Mouse (Mus musculus) gastrocnemius, adult 2 months (tissue): ENCODE results near the gene Nav2. TPM values are rescaled to one million over a fixed set of nuclear protein-coding genes. Genes with fewer than 3 reads are reported as not detected.

Experiments
- DNase-seq: peaks from one replicate; pipeline ENCODE4 v3.0.0; 2022
- H3K27ac ChIP-seq: fragments of 200-600 bp; 2 replicates; pipeline ENCODE4 v1.8.1; 2022; ENCODE audit warnings: mild to moderate bottlenecking
- H3K4me3 ChIP-seq: fragments of 200-600 bp; 2 replicates; pipeline ENCODE4 v1.8.1; 2022; ENCODE audit warnings: mild to moderate bottlenecking, moderate library complexity
- CTCF ChIP-seq: fragments of 200-600 bp; IDR thresholded peaks from 2 replicates; pipeline ENCODE4 v1.8.1; 2022; ENCODE audit warnings: antibody characterized with exemption, mild to moderate bottlenecking, moderate library complexity
- intact Hi-C: fragments of 180-260 bp; cut with DNase I; formaldehyde crosslinking; loops from one replicate; pipeline ENCODE4 v1.15.1; 2025
- total RNA-seq, 2 experiments: library from RNA; stranded (reverse); gene quantifications; 2 replicates each; pipeline ENCODE4 v1.2.3; 2021

Gene Nav2
- total RNA-seq, 2 experiments from 2014 or later: 18.5 to 36.0 TPM

GRCm38 (mm10) chr7:49309746-49310145, 401.2 kb downstream of the Nav2 start:
- Histone ChIP-seq H3K27ac (no peak overlapping the region), H3K4me3 (no peak overlapping the region)
- intact Hi-C loops: no loop called here
- TF ChIP-seq CTCF: no peak
- DNase-seq: no peak

GRCm38 (mm10) chr7:49313945-49314344, 405.4 kb downstream of the Nav2 start:
- DNase-seq: no peak
- intact Hi-C loops: no loop called here
- TF ChIP-seq CTCF: no peak
- Histone ChIP-seq H3K27ac (no peak overlapping the region), H3K4me3 (no peak overlapping the region)

DNA sequence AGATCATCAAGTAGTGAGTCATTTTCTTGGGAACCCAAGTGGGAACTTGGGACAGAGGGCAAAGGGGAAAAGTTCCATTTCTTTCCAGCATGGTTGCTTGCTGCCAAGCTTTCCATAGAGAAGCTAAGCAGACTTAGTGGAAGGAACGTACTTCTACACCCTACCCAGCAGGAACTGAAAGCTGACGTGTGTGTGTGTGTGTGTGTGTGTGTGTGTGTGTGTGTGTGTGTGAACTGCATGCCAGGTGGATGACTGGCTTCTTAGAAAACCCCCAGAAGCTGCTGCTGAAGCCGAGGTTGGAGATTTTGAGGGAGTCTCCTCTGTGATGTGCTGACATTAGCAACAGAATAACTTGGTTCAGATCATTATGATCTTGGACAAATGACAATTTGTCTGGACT, 406.5 kb downstream of the Nav2 start:
- intact Hi-C loops: no loop called here
- no peak for DNase-seq
- H3K4me3 ChIP-seq: no peak overlapping the region
- no peak overlapping the region for H3K27ac ChIP-seq
- no peak for TF ChIP-seq CTCF

DNA sequence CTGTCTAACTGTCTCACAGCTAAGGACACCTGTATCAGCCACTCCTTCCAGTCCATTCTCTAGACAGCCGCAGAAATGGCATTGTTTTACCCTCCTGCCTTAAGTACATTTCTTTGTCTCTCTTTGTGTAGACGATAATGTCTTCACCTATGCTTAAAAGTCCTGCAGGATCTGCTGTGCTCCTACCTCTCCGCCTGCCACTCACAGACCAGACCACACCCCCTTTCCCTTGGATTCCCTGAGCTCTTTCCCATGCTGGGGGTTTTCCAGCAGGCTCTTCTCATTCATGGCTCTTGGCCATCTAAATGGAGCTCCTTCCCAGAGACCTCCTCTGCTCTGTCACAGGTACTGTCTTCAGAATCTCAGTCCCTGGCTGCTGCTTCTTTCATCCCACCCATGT, 408.1 kb downstream of the Nav2 start:
- TF ChIP-seq CTCF: no peak

DNA sequence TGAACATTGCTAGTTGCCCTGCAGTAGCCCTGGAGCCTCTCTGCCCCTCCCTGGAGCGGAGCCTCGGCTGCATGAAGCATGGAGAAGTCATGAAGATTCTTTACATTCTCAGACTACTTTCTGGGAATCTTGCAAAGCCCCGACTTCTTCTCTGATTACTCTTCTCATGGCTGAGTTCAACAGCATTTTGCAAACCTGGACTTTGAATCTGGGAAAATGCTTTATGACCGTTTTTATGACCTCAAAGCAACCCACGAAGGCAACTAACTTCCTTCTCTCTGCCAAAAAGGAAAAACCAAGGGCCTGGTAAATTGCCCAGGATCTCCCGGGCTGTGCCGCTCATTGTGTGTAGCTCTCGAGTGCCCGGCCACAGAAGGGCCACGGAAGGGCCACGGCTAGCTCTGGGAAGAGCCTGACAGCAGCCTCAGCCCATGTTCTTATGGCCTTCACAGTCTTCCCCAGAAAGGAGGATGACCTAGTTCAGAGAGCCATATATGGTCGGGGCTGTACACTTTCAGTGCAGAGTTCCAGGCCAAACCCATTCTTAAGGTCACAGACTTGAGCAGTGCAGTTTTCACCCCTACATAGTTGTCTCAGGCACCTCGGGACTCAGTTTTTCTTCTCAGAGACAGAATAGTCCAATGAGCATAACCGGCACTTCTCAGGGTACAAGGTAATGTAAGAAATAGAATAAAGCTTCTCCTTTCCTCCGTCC, 409.8 kb downstream of the Nav2 start:
- H3K4me3 ChIP-seq: no peak overlapping the region
- H3K27ac ChIP-seq: no peak overlapping the region
- no peak for TF ChIP-seq CTCF
- intact Hi-C loops: no loop called here
- DNase-seq: no peak

More for the DNA sequence above, 408.1 kb downstream of the Nav2 start:
- Histone ChIP-seq H3K27ac (no peak overlapping the region), H3K4me3 (no peak overlapping the region)
- intact Hi-C loops: no loop called here
- no peak for DNase-seq

GRCm38 (mm10) chr7:49318898-49319293, 410.4 kb downstream of the Nav2 start:
- H3K4me3 ChIP-seq: no peak overlapping the region
- no peak for DNase-seq
- no peak for TF ChIP-seq CTCF
- intact Hi-C loops: no loop called here
- no peak overlapping the region for H3K27ac ChIP-seq

DNA sequence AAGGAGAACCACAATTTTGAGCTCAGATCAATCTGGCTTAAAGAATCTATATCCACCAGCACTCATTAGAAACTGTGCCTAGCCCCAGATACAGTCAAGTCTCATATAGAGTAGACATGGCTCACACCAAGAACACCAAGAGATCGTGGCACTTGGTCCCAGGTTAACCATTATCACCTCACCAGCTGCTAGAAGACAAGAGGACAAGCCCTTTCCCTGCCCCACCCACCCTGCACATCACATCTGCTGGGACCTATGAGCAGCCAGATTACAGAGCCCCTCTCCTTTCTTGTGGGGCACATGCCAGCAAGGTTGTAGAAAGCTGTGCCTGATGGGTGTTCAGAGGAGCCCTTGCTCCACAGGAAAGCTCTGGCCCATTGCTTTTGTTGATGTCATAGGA, 411.5 kb downstream of the Nav2 start:
- H3K27ac ChIP-seq: no peak overlapping the region
- DNase-seq: no peak
- intact Hi-C loops: no loop called here
- TF ChIP-seq CTCF: no peak
- no peak overlapping the region for H3K4me3 ChIP-seq

DNA sequence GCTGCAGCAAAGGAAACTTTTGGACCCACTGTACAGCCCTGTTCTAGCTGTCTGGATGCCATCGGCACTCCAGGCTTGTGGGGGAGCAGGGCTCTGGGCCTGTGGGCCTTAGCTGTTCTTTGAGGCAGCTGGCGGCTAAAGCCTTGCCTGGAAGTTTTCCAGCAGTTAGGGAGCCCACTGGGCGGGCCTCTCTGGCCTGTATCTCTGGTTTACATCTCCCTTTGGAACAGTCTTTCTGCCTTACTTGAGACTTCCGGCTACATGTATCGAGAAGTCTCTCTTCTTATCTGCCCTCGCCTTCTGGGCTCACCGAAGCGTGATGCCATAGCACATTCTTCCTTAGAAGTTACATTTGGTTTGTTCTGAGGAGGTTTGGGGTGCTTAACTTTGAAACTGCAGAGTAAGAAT, 412.6 kb downstream of the Nav2 start:
- TF ChIP-seq CTCF: no peak
- intact Hi-C loops: no loop called here
- H3K4me3 ChIP-seq: no peak overlapping the region
- H3K27ac ChIP-seq: no peak overlapping the region
- DNase-seq: peak; percentile 46

GRCm38 (mm10) chr7:49322179-49322578, 413.7 kb downstream of the Nav2 start:
- intact Hi-C loops: no loop called here
- DNase-seq: no peak

DNA sequence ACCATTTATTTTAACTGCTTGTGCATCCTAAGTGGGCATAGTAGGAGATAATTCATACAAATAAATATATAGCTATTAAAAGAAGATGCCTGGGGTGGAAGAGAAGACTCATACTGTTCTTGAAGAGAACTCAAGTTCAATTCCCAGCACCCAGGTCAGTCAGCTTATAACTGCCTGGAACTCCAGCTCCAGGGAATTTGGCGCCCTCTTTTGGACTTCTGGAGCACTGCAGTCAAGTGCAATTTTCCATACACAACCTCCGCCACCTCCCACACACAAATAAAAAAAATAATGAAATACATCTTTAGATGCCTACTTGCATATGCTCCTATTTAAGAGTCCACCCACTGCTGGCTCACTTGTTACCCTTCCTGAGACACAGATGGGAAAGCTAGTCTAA, 416.1 kb downstream of the Nav2 start:
- no peak overlapping the region for H3K27ac ChIP-seq
- peak; percentile 43 for TF ChIP-seq CTCF
- DNase-seq: no peak
- H3K4me3 ChIP-seq: no peak overlapping the region
- intact Hi-C loops: no loop called here

More at GRCm38 (mm10) chr7:49322179-49322578, 413.7 kb downstream of the Nav2 start:
- Histone ChIP-seq H3K27ac (no peak overlapping the region), H3K4me3 (no peak overlapping the region)
- TF ChIP-seq CTCF: no peak

GRCm38 (mm10) chr7:49326136-49326722, 417.7 kb downstream of the Nav2 start:
- intact Hi-C loops: no loop called here
- Histone ChIP-seq H3K4me3 (no peak overlapping the region), H3K27ac (no peak overlapping the region)
- TF ChIP-seq CTCF: no peak
- DNase-seq: no peak

- Histone ChIP-seq H3K4me3 (no peak overlapping the region), H3K27ac (no peak overlapping the region)
- no peak for DNase-seq
- intact Hi-C loops: no loop called here
- no peak for TF ChIP-seq CTCF
Measured at GRCm38 (mm10) chr7:49326967-49327742, 418.6 kb downstream of the Nav2 start.

GRCm38 (mm10) chr7:49330181-49330580, 421.7 kb downstream of the Nav2 start:
- TF ChIP-seq CTCF: no peak
- no peak overlapping the region for H3K4me3 ChIP-seq
- intact Hi-C loops: loop anchor here (5.0 kb wide), 1 partner anchor 58 kb away; no protein-coding TSS in a partner anchor
- no peak overlapping the region for H3K27ac ChIP-seq
- no peak for DNase-seq
